Mouse (Mus musculus) lung, embryonic 14.5 days (tissue): ENCODE results near the gene Clcnkb. TPM values are rescaled to one million over a fixed set of nuclear protein-coding genes. Genes with fewer than 3 reads are reported as not detected.
A peak's percentile ranks its signal among the peaks of the same experiment; 100 is the strongest.

ENCODE experiments used
- ATAC-seq: fragments of 200-750 bp; cut with Nextera tagmentation; 2 replicates; pipeline ENCODE4 v1.8.0; 2017; ENCODE audit warnings: mild to moderate bottlenecking, moderate TSS enrichment, moderate library complexity; ENCODE audit not compliant: insufficient read depth
- DNase-seq: peaks from one replicate; pipeline ENCODE4 v3.0.0-alpha.2; 2015
- H3K27ac ChIP-seq: fragments of 300-500 bp; sonication (generic); 2 replicates; pipeline ENCODE4 v1.5.1; 2014; ENCODE audit warnings: low read depth, mild to moderate bottlenecking, moderate library complexity
- H3K27me3 ChIP-seq: fragments of 300-500 bp; sonication (generic); 2 replicates; pipeline ENCODE4 v1.6.1; 2014; ENCODE audit warnings: low read length, control low read depth; ENCODE audit not compliant: insufficient read depth
- H3K36me3 ChIP-seq: fragments of 300-500 bp; sonication (generic); 2 replicates; pipeline ENCODE4 v1.6.1; 2014; ENCODE audit warnings: control low read depth; ENCODE audit not compliant: insufficient read depth
- H3K4me1 ChIP-seq: fragments of 300-500 bp; sonication (generic); 2 replicates; pipeline ENCODE4 v1.6.1; 2014; ENCODE audit warnings: antibody characterized with exemption, control low read depth; ENCODE audit not compliant: insufficient read depth
- H3K4me2 ChIP-seq: fragments of 300-500 bp; sonication (generic); 2 replicates; pipeline ENCODE4 v1.6.1; 2014; ENCODE audit warnings: mild to moderate bottlenecking
- H3K4me3 ChIP-seq: fragments of 300-500 bp; sonication (generic); 2 replicates; pipeline ENCODE4 v1.5.1; 2014; ENCODE audit warnings: low read depth, low read length
- H3K9ac ChIP-seq: fragments of 300-500 bp; sonication (generic); 2 replicates; pipeline ENCODE4 v1.6.1; 2014
- H3K9me3 ChIP-seq: fragments of 300-500 bp; sonication (generic); 2 replicates; pipeline ENCODE4 v1.6.1; 2016; ENCODE audit warnings: low read depth, low read length, control low read depth
- CTCF ChIP-seq: IDR thresholded peaks from 2 replicates; pipeline ENCODE4 v1.5.1; 2016; ENCODE audit warnings: antibody characterized with exemption, low read depth
- WGBS: fragments of 180-500 bp; shearing (Covaris S2); extraction: QIAGEN DNeasy Blood & Tissue Kit; methylation state at CpG from one replicate; pipeline ENCODE4 v1.1.7; 2014; 5-methylcytosine and 5-hydroxymethylcytosine counted together
- polyA plus RNA-seq: library from polyadenylated mRNA; unstranded; fragments of >200 nt; fragmentation: Nextera tagmentation; extraction: Ambion mirVana; gene quantifications from 2 replicates; pipeline ENCODE4 v1.2.1, GENCODE M21; 2014

Gene Clcnkb
- polyA plus RNA-seq, 1 experiment from 2014 or later: not detected

DNA sequence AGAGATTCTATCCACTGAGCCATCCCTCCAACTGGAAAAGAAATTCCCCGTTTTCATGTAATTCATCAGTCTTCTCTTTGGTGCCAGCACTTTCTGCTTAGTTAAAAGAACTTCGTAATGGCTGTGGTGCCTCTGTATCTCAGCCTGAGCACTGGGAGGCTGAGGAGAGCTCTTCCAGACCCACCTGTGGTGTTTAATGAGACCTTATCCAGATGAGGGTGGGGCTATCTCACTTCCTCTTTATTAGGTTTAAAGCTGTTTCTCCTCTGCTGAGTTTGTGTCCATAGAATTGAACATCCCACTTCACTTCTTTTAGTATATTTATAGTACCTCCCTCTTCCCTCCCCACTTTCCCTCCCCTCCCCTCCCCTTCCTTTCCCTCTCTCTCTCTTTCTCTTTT is 35.4 kb upstream of the Clcnkb start:
- H3K9me3 ChIP-seq: no peaks in the 10 kb centered on the region
- no peak overlapping the region for H3K4me3 ChIP-seq
- H3K4me1 ChIP-seq: no peaks in the 10 kb centered on the region
- H3K27me3 ChIP-seq: no peaks in the 10 kb centered on the region
- DNase-seq (no peak), ATAC-seq (no peak)
- 71% methylated on average over 2 of the region's 2 CpGs for WGBS
- H3K36me3 ChIP-seq: peaks cover 49% of the 10 kb centered on the region
- no peak overlapping the region for H3K4me2 ChIP-seq
- H3K9ac ChIP-seq: no peak overlapping the region
- TF ChIP-seq CTCF: no peak
- H3K27ac ChIP-seq: no peak overlapping the region

DNA sequence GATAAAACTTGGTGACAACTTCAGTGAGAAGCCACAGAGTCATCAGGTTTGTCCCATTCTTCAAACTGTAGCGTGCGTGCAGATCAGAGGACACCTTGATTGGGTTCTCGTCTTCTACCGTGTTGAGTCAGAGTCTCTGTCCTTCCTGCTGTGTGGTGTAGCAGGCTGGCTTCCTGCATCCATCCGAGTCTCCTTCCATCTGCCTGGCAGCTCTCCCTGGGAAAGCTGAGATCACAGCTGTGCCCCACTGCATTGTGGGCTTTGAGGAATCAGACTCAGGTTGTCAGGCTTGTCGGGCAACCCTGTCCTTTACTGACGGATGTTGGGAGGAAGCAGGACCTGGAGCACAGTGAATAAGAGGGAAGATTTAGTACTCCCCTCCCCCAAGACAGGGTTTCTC is 30.4 kb upstream of the Clcnkb start:
- no peak for DNase-seq
- Histone ChIP-seq H3K9ac (no peak overlapping the region), H3K4me2 (no peak overlapping the region)

GRCm38 (mm10) chr4:141445328-141445720 is 29.5 kb upstream of the Clcnkb start:
- H3K27me3 ChIP-seq: no peaks in the 10 kb centered on the region
- H3K9me3 ChIP-seq: no peaks in the 10 kb centered on the region
- H3K4me1 ChIP-seq: no peaks in the 10 kb centered on the region
- H3K27ac ChIP-seq: no peak overlapping the region
- DNase-seq: no peak
- WGBS: 12% methylated on average over 14 of the region's 14 CpGs
- H3K9ac ChIP-seq: peak overlapping the region; percentile 93
- no peak for TF ChIP-seq CTCF
- H3K4me2 ChIP-seq: peak overlapping the region; percentile 84
- no peak for ATAC-seq
- peak overlapping the region; percentile 100 for H3K4me3 ChIP-seq
- peaks cover 28% of the 10 kb centered on the region for H3K36me3 ChIP-seq

More for the DNA sequence above, 30.4 kb upstream of the Clcnkb start:
- 56% methylated on average over 7 of the region's 7 CpGs for WGBS
- TF ChIP-seq CTCF: no peak
- Histone ChIP-seq H3K27ac (no peak overlapping the region), H3K36me3 (peaks cover 29% of the 10 kb centered on the region), H3K4me3 (no peak overlapping the region), H3K9me3 (no peaks in the 10 kb centered on the region), H3K27me3 (no peaks in the 10 kb centered on the region), H3K4me1 (no peaks in the 10 kb centered on the region)
- no peak for ATAC-seq

DNA sequence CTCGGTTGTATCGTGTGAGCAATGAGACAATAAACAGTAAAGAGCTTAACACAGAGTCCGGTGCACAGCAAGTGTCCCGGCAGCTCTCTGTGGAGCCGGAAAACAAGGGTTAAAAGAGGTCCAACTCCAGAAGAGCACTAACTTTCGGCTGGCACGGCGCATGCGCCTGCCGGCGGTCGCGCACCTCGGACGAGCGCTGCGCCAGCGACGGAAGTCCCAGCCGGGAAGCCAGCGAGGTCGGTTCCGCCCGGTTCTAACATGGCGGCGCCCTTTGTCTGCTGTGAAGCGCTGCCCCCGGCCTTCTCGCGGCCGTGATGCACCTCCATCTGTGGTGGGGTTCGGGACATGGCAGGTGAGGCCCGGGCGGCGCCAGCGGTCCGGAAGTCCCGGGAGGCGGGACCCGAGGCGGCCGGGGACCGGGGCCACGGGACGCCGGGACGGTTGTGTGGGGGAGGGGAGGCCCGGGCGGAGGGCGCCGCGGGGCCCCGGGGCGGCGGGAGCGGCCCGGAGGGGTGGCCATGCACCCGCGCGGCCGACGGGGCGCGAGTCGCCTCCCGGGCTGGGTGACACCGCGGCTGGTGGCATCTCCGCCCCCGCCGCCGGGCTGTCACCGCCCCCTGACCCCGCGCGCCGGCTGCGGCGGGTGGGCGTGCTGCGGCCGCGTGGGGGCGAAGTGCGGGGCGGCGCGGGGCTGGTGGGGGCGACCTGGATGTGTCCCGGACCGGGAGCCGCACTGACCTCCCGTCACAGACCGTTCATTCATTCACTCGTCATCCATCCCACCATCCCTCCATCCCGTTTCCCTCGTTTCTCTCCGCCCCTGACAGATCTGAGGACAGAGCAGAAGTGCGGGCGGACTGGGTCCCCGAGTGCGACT is 28.9 kb upstream of the Clcnkb start, which contains the start of gene Zbtb17:
TSS of gene Zbtb17 (plus strand) at position 204 of the 877 bp plus-strand sequence.
- H3K27me3 ChIP-seq: no peaks in the 10 kb centered on the region
- H3K36me3 ChIP-seq: peaks cover 27% of the 10 kb centered on the region
- H3K27ac ChIP-seq: peak within 1 kb of the TSS; percentile 75; the same call in 1 of the 2 replicates
- TF ChIP-seq CTCF: no peak
- H3K4me1 ChIP-seq: no peaks in the 10 kb centered on the region
- ATAC-seq (peak; percentile 92), DNase-seq (peak; percentile 97)
- H3K9ac ChIP-seq: peak within 1 kb of the TSS; percentile 93
- H3K4me3 ChIP-seq: peak within 1 kb of the TSS; percentile 100
- WGBS: under 1% methylated on average over 77 of the region's 102 CpGs
- peak within 1 kb of the TSS; percentile 84 for H3K4me2 ChIP-seq
- no peaks in the 10 kb centered on the region for H3K9me3 ChIP-seq

DNA sequence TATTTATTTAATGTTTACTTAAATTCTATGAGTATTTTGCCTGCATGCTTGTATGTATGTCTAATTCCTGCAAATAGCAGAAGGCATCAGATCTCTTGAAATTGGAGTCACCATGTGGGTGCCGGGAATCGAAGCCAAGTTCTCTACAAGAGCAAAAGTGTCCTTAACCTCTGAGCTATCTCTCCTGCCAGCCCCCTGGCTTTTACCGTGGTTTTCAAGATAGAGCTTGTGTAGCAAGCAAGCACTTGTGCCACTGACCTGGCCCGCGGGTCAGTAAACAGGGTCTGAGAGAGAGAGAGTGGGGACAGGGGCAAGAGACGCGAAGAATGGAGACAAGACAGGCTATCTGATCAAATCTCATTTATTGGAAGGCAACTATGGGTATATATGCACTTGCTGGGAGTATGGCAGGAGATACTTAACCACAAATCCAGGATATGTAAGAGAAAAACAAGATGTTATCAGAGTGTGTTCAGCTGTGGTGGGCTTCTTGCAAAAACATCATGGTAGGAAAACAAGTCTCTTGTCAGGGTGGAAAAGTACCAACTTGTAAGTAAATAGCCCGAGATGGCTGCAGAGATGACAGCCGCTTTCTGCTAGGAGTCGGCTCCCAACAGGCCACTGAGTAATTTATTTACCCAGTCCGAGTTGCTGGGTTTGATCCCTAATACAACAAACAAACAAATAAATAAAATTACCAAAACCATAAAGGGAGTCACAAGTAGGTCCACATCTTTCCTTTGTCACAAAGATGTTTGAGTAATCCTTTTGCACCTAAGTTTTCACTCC is 28.0 kb upstream of the Clcnkb start:
- H3K9ac ChIP-seq: peak overlapping the region; percentile 93
- H3K4me3 ChIP-seq: peak overlapping the region; percentile 100
- 36% methylated on average over 11 of the region's 11 CpGs for whole genome bisulfite sequencing
- ATAC-seq (no peak), DNase-seq (no peak)
- no peak overlapping the region for H3K27ac ChIP-seq
- no peak for TF ChIP-seq CTCF
- peaks cover 19% of the 10 kb centered on the region for H3K36me3 ChIP-seq
- H3K9me3 ChIP-seq: no peaks in the 10 kb centered on the region
- peak overlapping the region; percentile 84 for H3K4me2 ChIP-seq
- no peaks in the 10 kb centered on the region for H3K4me1 ChIP-seq
- H3K27me3 ChIP-seq: no peaks in the 10 kb centered on the region

DNA sequence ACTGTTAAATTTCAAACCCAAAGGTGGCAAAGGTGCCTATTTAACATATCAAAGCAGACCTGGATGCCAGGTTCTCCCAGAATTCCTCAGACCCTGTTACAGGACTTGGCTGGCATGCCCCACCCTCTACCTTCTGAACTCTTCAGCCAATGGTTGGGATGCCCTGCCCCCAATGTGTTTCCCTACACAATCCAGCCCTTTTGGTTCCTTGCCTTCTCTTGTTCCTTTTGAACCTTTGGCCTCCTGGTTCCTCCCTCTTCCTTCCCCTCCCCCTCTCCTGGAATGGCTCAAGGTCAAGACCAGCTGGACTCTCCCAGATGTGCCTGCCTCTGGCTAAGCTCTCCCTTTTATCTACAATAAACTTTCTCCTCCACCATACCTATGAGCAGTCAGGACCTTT is 25.1 kb upstream of the Clcnkb start:
- Histone ChIP-seq H3K4me1 (no peaks in the 10 kb centered on the region), H3K36me3 (no peaks in the 10 kb centered on the region), H3K9ac (no peak overlapping the region), H3K4me2 (no peak overlapping the region), H3K27ac (no peak overlapping the region), H3K27me3 (no peaks in the 10 kb centered on the region), H3K9me3 (no peaks in the 10 kb centered on the region), H3K4me3 (no peak overlapping the region)
- no peak for TF ChIP-seq CTCF
- no peak for DNase-seq
- no peak for ATAC-seq
